ENCODE assay signal across 20 mouse cellular contexts in the genomic region with DNA sequence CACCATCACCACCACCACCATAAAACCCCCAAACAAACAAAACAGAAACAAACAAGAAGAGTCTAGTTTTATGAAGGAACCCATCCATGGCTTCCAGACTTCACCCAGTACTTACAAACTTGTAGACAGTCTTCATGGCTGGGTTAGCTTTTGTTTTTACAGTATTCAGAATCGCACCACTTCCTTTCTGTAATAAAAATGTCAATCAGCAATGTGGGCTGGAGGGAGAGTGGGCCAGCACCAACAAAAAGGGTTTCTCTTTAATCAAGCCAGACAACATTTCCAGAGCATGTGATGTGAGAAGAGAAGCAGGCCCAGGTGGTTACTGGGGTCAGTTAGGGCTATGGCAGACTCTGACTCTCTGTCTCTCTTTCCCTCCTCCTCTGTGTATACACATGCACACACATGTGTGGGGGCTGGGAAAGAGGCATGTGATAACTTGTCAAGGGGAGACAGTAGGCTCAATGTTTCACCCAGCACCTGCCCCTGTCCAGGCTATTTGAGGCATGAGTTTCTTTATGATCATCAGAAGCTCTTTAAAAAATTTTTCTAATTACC.
"Had no signal": no experiment of that assay in that cellular context is flagged by ENCODE, and none has a peak within 500 bp of the region (broad histone marks: within the 10 kb centered on the region; RNA-seq: fewer than 3 reads in every experiment).

No protein-coding gene starts in this region.

- DNase-seq: lung, adult 2 months; lung, postnatal 14 days; lung, postnatal 36 days; midbrain, embryonic 14.5 days; retina, postnatal 1 day; right cerebral cortex, adult 18-20 months; right cerebral cortex, postnatal 25 days; right cerebral cortex, postnatal 4 days; spleen, adult 18-20 months; thymus, adult 18-20 months; thymus, postnatal 14 days; thymus, postnatal 36 days had no signal

- ATAC-seq: lung, postnatal 0 days; midbrain, embryonic 16.5 days had no signal

- H3K9ac ChIP-seq: lung, embryonic 15.5 days; midbrain, embryonic 12.5 days; neural tube, embryonic 13.5 days; neural tube, embryonic 15.5 days had no signal

- H3K36me3 ChIP-seq: lung, embryonic 15.5 days; midbrain, embryonic 10.5 days; midbrain, embryonic 12.5 days; neural tube, embryonic 13.5 days had no signal

- H3K4me3 ChIP-seq: lung, embryonic 15.5 days; midbrain, embryonic 10.5 days; midbrain, embryonic 12.5 days; myocyte; neural tube, embryonic 13.5 days; neural tube, embryonic 15.5 days had no signal

- H3K27ac ChIP-seq: lung, embryonic 15.5 days; midbrain, embryonic 10.5 days; midbrain, embryonic 12.5 days; neural tube, embryonic 13.5 days; neural tube, embryonic 15.5 days had no signal

- H3K4me2 ChIP-seq: lung, embryonic 15.5 days; midbrain, embryonic 12.5 days; neural tube, embryonic 13.5 days; neural tube, embryonic 15.5 days had no signal

- H3K27me3 ChIP-seq: lung, embryonic 15.5 days; midbrain, embryonic 12.5 days; neural tube, embryonic 13.5 days; neural tube, embryonic 15.5 days had no signal

- H3K9me3 ChIP-seq: lung, embryonic 15.5 days; midbrain, embryonic 10.5 days; midbrain, embryonic 12.5 days; neural tube, embryonic 13.5 days; neural tube, embryonic 15.5 days had no signal
